Mouse (Mus musculus) erythroid progenitor cell, adult 5-6 weeks (primary cell): Measurements from ENCODE around the gene Agap3. TPM values are rescaled to one million over a fixed set of nuclear protein-coding genes. Genes with fewer than 3 reads are reported as not detected.

Experiments
- ATAC-seq: replicated peaks from 2 replicates; pipeline ENCODE4 v1.8.0; 2016; ENCODE audit warnings: moderate number of reproducible peaks, mild to moderate bottlenecking, moderate TSS enrichment, inconsistent platforms; ENCODE audit not compliant: poor library complexity, low FRiP score, severe bottlenecking
- total RNA-seq, 2 experiments: library from RNA; stranded (forward) in 1 of 2; stranded (reverse) in 1 of 2; fragments of 150-400 nt in 1 of 2; fragments of 186-747, 209-891 nt in 1 of 2; gene quantifications; 2 replicates each; pipeline versions ENCODE4 v1.2.3 to v1.2.4; 2015 to 2017; ENCODE audit warnings: low replicate concordance in 2 of 2

The Agap3 gene
- total RNA-seq, 2 experiments from 2014 or later, result 9.6 to 14.1 TPM

- no peak for ATAC-seq
These were observed 21.1 kb downstream of the Agap3 start for GRCm38 (mm10) chr5:24472884-24473619.

- no peak for ATAC-seq
These were observed 22.2 kb downstream of the Agap3 start for GRCm38 (mm10) chr5:24474025-24474722.

GRCm38 (mm10) chr5:24474723-24475261, 22.8 kb downstream of the Agap3 start:
- ATAC-seq, result no peak

- ATAC-seq, result no peak
These were observed 23.7 kb downstream of the Agap3 start for GRCm38 (mm10) chr5:24475476-24476241.

- no peak for ATAC-seq
These were observed 25.9 kb downstream of the Agap3 start for GRCm38 (mm10) chr5:24477909-24478308.

GRCm38 (mm10) chr5:24481647-24482046, 29.7 kb downstream of the Agap3 start:
- ATAC-seq, result no peak

GRCm38 (mm10) chr5:24482247-24483079, 30.5 kb downstream of the Agap3 start:
- ATAC-seq, result no peak

- no peak for ATAC-seq
These were observed 31.3 kb downstream of the Agap3 start for GRCm38 (mm10) chr5:24483326-24483725.

- ATAC-seq, result no peak
These were observed 33.0 kb downstream of the Agap3 start for GRCm38 (mm10) chr5:24484963-24485362.

GRCm38 (mm10) chr5:24486097-24486496, 34.1 kb downstream of the Agap3 start:
- ATAC-seq, result peak; percentile 64; the same call in 1 of the 2 replicates

GRCm38 (mm10) chr5:24486738-24487137, 34.8 kb downstream of the Agap3 start:
- ATAC-seq, result no peak

- ATAC-seq, result no peak
These were observed 38.5 kb downstream of the Agap3 start for GRCm38 (mm10) chr5:24490413-24490920.

- ATAC-seq, result no peak
These were observed 40.7 kb downstream of the Agap3 start for GRCm38 (mm10) chr5:24492546-24493285.

- ATAC-seq, result no peak
These were observed 43.0 kb downstream of the Agap3 start for GRCm38 (mm10) chr5:24495019-24495418.

GRCm38 (mm10) chr5:24496756-24497155, 44.8 kb downstream of the Agap3 start:
- ATAC-seq, result no peak

- no peak for ATAC-seq
These were observed 45.5 kb downstream of the Agap3 start for GRCm38 (mm10) chr5:24497526-24497925.

- ATAC-seq, result no peak
These were observed 47.1 kb downstream of the Agap3 start for GRCm38 (mm10) chr5:24499113-24499512.

GRCm38 (mm10) chr5:24500851-24501250, 48.9 kb downstream of the Agap3 start:
- no peak for ATAC-seq

- ATAC-seq, result no peak
These were observed 50.8 kb downstream of the Agap3 start for GRCm38 (mm10) chr5:24502786-24503185.
